Mouse (Mus musculus): ENCODE data around the gene RPS10-NUDT3.

The RPS10-NUDT3 gene

GRCm38 (mm10) chr17:27575116-27575776 is 59.8 kb downstream of the RPS10-NUDT3 start:
- DNase-seq (ENCODE audit: low read depth in 1 of 2, low spot score in 2 of 2) = no peak

- no peak for DNase-seq (ENCODE audit: low read depth in 1 of 2, low spot score in 2 of 2)
These were observed 60.4 kb downstream of the RPS10-NUDT3 start for GRCm38 (mm10) chr17:27574470-27575115.

- no peak for DNase-seq (ENCODE audit: low read depth in 1 of 2, low spot score in 2 of 2)
These were observed 61.2 kb downstream of the RPS10-NUDT3 start for GRCm38 (mm10) chr17:27573772-27574320.

GRCm38 (mm10) chr17:27571315-27571714 is 63.7 kb downstream of the RPS10-NUDT3 start:
- DNase-seq (ENCODE audit: low read depth in 1 of 2, low spot score in 2 of 2) = no peak

- no peak for DNase-seq (ENCODE audit: low read depth in 1 of 2, low spot score in 2 of 2)
These were observed 66.8 kb downstream of the RPS10-NUDT3 start for GRCm38 (mm10) chr17:27568228-27568627.

GRCm38 (mm10) chr17:27565942-27566267 is 69.1 kb downstream of the RPS10-NUDT3 start:
- DNase-seq (ENCODE audit: low read depth in 1 of 2, low spot score in 2 of 2) = no peak

GRCm38 (mm10) chr17:27565163-27565941 is 69.7 kb downstream of the RPS10-NUDT3 start, which contains the start of gene AI413582:
TSS of gene AI413582 (minus strand) at chr17:27565756.
- DNase-seq (ENCODE audit: low read depth in 1 of 2, low spot score in 2 of 2) = peak; percentile 91 to 96

- DNase-seq (ENCODE audit: low read depth in 1 of 2, low spot score in 2 of 2) = no peak
These were observed 70.4 kb downstream of the RPS10-NUDT3 start for GRCm38 (mm10) chr17:27564391-27565162.

- DNase-seq (ENCODE audit: low read depth in 1 of 2, low spot score in 2 of 2) = no peak
These were observed 71.2 kb downstream of the RPS10-NUDT3 start for GRCm38 (mm10) chr17:27563771-27564244.

GRCm38 (mm10) chr17:27561809-27562526 is 73.1 kb downstream of the RPS10-NUDT3 start:
- DNase-seq (ENCODE audit: low read depth in 1 of 2, low spot score in 2 of 2) = no peak

- no peak for DNase-seq (ENCODE audit: low read depth in 1 of 2, low spot score in 2 of 2)
These were observed 74.0 kb downstream of the RPS10-NUDT3 start for GRCm38 (mm10) chr17:27560926-27561480.

GRCm38 (mm10) chr17:27559596-27559995 is 75.4 kb downstream of the RPS10-NUDT3 start:
- DNase-seq (ENCODE audit: low read depth in 1 of 2, low spot score in 2 of 2) = no peak

GRCm38 (mm10) chr17:27558845-27559244 is 76.2 kb downstream of the RPS10-NUDT3 start:
- no peak for DNase-seq (ENCODE audit: low read depth in 1 of 2, low spot score in 2 of 2)

- no peak for DNase-seq (ENCODE audit: low read depth in 1 of 2, low spot score in 2 of 2)
These were observed 76.9 kb downstream of the RPS10-NUDT3 start for GRCm38 (mm10) chr17:27557927-27558661.

GRCm38 (mm10) chr17:27557181-27557926 is 77.7 kb downstream of the RPS10-NUDT3 start:
- DNase-seq (ENCODE audit: low read depth in 1 of 2, low spot score in 2 of 2) = no peak

GRCm38 (mm10) chr17:27556315-27557011 is 78.6 kb downstream of the RPS10-NUDT3 start, which contains the start of gene Hmga1:
TSS of gene Hmga1 (plus strand) at chr17:27556497.
- peak; percentile 77 to 89 for DNase-seq (ENCODE audit: low read depth in 1 of 2, low spot score in 2 of 2)

GRCm38 (mm10) chr17:27555512-27556172 is 79.4 kb downstream of the RPS10-NUDT3 start:
- DNase-seq (ENCODE audit: low read depth in 1 of 2, low spot score in 2 of 2) = peak; percentile 88 to 89

All from monocyte, adult 2 months (primary cell).